Mouse (Mus musculus) kidney, embryonic 14.5 days (tissue): ENCODE results near the gene Ecpas. TPM values are rescaled to one million over a fixed set of nuclear protein-coding genes. Genes with fewer than 3 reads are reported as not detected.

Experiments
- ATAC-seq: fragments of 200-750 bp; cut with Nextera tagmentation; 2 replicates; pipeline ENCODE4 v1.8.0; 2017; ENCODE audit warnings: moderate number of reproducible peaks, mild to moderate bottlenecking, moderate TSS enrichment, moderate library complexity; ENCODE audit not compliant: low FRiP score, low TSS enrichment
- H3K27ac ChIP-seq: fragments of 300-500 bp; sonication (generic); 2 replicates; pipeline ENCODE4 v1.5.1; 2014; ENCODE audit warnings: low read depth, mild to moderate bottlenecking, low read length, moderate library complexity, mixed read lengths
- H3K27me3 ChIP-seq: fragments of 300-500 bp; sonication (generic); 2 replicates; pipeline ENCODE4 v1.6.1; 2014; ENCODE audit warnings: mild to moderate bottlenecking, low read length; ENCODE audit not compliant: control insufficient read depth, insufficient read depth
- H3K36me3 ChIP-seq: fragments of 300-500 bp; sonication (generic); 2 replicates; pipeline ENCODE4 v1.6.1; 2014; ENCODE audit warnings: low read length, mixed read lengths; ENCODE audit not compliant: control insufficient read depth, insufficient read depth
- H3K4me1 ChIP-seq: fragments of 300-500 bp; sonication (generic); 2 replicates; pipeline ENCODE4 v1.6.1; 2014; ENCODE audit warnings: low read length, mixed read lengths; ENCODE audit not compliant: control insufficient read depth, insufficient read depth
- H3K4me2 ChIP-seq: fragments of 300-500 bp; sonication (generic); replicated peaks from 2 replicates; pipeline ENCODE4 v1.6.1; 2014; ENCODE audit warnings: low read depth, mild to moderate bottlenecking, low read length
- H3K4me3 ChIP-seq: fragments of 300-500 bp; sonication (generic); 2 replicates; pipeline ENCODE4 v1.5.1; 2014; ENCODE audit warnings: mild to moderate bottlenecking, low read length
- H3K9ac ChIP-seq: fragments of 300-500 bp; sonication (generic); 2 replicates; pipeline ENCODE4 v1.6.1; 2014; ENCODE audit warnings: low read depth, mild to moderate bottlenecking, low read length, moderate library complexity
- H3K9me3 ChIP-seq: fragments of 300-500 bp; sonication (generic); 2 replicates; pipeline ENCODE4 v1.6.1; 2016; ENCODE audit warnings: low read length; ENCODE audit not compliant: control insufficient read depth
- WGBS: fragments of 180-500 bp; shearing (Covaris S2); extraction: QIAGEN DNeasy Blood & Tissue Kit; methylation state at CpG from one replicate; pipeline ENCODE4 v1.1.7; 2014; 5-methylcytosine and 5-hydroxymethylcytosine counted together
- polyA plus RNA-seq: library from polyadenylated mRNA; unstranded; fragments of >200 nt; fragmentation: Nextera tagmentation; extraction: Ambion mirVana; gene quantifications from 2 replicates; pipeline ENCODE4 v1.2.1, GENCODE M21; 2014

Ecpas gene
- polyA plus RNA-seq, 1 experiment from 2014 or later: 51.2 TPM

DNA sequence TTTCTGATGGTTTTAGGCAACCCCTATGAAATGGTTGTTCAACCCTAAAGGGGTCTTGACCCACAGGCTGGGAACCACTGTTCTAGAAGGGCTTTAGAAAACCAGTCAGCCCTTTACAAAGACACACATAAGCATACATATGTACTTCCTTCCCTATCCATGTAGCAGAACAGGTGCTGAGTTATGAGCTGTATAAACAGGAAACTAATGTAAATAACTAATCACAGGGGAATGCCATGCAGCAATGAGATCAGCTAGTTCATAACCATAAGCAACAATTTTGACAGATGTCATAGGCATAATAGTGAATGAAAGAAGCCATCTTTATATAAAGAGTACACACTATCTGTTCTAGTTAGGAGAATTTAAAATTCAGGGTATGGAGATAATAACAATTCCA lies 29.1 kb upstream of the Ecpas start:
- no peak overlapping the region for H3K4me3 ChIP-seq
- ATAC-seq: no peak
- no peaks in the 10 kb centered on the region for H3K9me3 ChIP-seq
- peaks cover 5% of the 10 kb centered on the region; the same call in 1 of the 2 replicates for H3K4me1 ChIP-seq
- H3K27ac ChIP-seq: no peak overlapping the region
- 0 out of 2 replicates have a peak, but pooled peaks cover 2% of the 10 kb centered on the region for H3K27me3 ChIP-seq
- no peak overlapping the region for H3K9ac ChIP-seq
- H3K36me3 ChIP-seq: no peaks in the 10 kb centered on the region
- no peak overlapping the region for H3K4me2 ChIP-seq

DNA sequence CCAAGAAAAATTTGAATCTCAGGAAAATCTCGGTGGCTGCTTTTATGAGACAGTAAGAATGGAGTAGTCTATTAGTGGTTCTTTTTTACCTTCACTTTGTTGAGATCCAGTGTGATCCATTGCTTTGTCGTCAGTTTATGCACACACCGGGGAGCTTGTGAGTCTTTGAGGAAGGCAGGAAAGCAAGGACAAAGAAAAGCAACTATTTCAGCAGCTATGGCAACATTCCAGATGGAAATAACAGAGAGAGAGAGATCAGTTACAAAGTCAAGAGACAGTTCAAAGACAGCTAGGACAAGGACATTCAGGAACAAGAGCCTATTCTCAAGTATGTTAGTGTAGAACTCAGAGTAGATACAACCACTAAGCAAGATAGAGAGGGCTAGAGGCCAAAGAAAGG lies 23.3 kb upstream of the Ecpas start:
- no peaks in the 10 kb centered on the region for H3K36me3 ChIP-seq
- no peak overlapping the region for H3K4me2 ChIP-seq
- no peaks in the 10 kb centered on the region for H3K27me3 ChIP-seq
- H3K4me3 ChIP-seq: no peak overlapping the region
- no peak overlapping the region for H3K27ac ChIP-seq
- H3K9me3 ChIP-seq: no peaks in the 10 kb centered on the region
- no peaks in the 10 kb centered on the region for H3K4me1 ChIP-seq
- no peak for ATAC-seq
- no peak overlapping the region for H3K9ac ChIP-seq
- WGBS: 68% methylated on average over 3 of the region's 3 CpGs

DNA sequence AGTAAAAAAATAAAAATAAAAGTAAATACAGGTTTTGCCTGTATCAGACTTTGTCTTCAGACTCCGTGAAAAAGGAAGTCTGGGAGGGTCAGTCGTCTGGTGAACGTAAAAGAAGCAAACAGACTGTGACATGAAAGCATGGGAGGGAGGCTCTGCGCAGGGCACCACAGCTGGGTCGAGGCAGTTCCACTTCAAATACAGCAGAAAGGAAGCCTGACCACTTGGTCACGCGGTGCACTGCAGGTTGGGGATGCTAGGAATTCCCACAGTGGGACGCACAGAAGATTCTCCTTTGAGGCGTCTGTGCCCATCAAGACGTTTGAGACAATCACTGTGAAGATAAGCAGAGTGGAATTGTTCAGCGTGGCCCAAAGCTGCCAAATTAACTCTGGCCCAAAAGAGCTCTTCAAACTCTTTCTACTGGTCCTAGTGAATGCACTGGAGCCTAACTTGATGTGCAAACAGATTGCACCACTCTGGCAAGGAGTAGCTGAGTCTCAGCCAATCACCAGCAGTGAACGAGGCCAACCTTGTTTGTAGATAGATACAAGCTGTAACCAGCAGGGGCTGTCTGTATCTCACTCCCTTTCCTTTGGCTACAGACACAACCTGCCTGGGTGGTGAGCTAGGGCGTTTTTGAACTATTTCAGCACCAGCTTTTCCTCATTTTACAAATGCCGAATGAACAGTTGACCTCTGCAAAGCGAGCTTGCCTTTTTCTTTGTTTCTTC lies 22.4 kb upstream of the Ecpas start:
- H3K36me3 ChIP-seq: no peaks in the 10 kb centered on the region
- H3K27me3 ChIP-seq: no peaks in the 10 kb centered on the region
- H3K9me3 ChIP-seq: no peaks in the 10 kb centered on the region
- no peak overlapping the region for H3K4me3 ChIP-seq
- H3K4me2 ChIP-seq: no peak overlapping the region
- 36% methylated on average over 15 of the region's 15 CpGs for WGBS
- no peak overlapping the region for H3K9ac ChIP-seq
- peak; percentile 81; the same call in 1 of the 2 replicates for ATAC-seq
- H3K4me1 ChIP-seq: no peaks in the 10 kb centered on the region
- H3K27ac ChIP-seq: no peak overlapping the region

DNA sequence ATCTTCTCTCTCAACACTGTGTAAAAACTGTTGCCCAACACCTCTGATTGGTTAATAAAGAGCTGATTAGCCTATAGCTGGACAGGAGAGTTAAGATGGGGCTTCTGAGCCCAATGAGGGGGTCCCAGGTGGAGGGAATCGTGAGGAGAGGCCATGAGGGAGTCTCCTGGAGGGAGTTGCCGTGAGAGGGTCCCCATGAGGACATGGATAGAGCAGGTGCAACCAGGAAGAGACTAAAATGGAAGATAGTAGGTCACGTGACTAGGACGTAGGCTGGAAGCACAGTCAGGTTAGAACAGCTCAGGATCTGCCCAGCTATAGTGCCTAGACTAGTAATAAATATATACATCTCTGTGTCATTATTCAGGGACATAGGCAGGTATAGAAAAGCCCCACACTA lies 21.8 kb upstream of the Ecpas start:
- Histone ChIP-seq H3K9me3 (no peaks in the 10 kb centered on the region), H3K4me3 (no peak overlapping the region), H3K4me2 (no peak overlapping the region), H3K9ac (no peak overlapping the region), H3K27me3 (no peaks in the 10 kb centered on the region), H3K27ac (no peak overlapping the region), H3K4me1 (no peaks in the 10 kb centered on the region), H3K36me3 (no peaks in the 10 kb centered on the region)
- no peak for ATAC-seq
- WGBS: 85% methylated on average over 4 of the region's 4 CpGs

DNA sequence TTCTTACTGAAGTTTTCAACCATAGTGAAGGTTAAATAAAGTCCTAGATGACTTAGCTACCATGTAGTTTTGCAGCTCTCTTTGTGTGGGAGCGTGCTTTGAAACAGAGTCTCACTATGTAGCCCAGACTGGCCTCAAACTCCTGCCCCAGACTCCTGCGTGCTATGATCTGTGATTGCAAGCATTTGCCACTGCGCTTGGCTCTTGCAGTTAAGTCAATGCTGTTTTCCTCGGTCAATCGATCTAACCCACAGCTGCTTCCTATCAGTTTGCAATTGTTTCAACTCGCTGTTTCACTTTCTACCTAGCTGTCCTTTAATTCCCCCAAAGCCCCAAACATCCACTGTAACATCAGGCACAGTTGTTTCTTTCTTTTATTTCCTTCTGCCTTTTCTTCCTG lies 20.0 kb upstream of the Ecpas start:
- Histone ChIP-seq H3K9me3 (no peaks in the 10 kb centered on the region), H3K27ac (no peak overlapping the region), H3K4me2 (no peak overlapping the region), H3K9ac (no peak overlapping the region), H3K27me3 (no peaks in the 10 kb centered on the region), H3K4me1 (no peaks in the 10 kb centered on the region), H3K4me3 (no peak overlapping the region), H3K36me3 (no peaks in the 10 kb centered on the region)
- no peak for ATAC-seq
- WGBS: 79% methylated on average over 6 of the region's 6 CpGs

DNA sequence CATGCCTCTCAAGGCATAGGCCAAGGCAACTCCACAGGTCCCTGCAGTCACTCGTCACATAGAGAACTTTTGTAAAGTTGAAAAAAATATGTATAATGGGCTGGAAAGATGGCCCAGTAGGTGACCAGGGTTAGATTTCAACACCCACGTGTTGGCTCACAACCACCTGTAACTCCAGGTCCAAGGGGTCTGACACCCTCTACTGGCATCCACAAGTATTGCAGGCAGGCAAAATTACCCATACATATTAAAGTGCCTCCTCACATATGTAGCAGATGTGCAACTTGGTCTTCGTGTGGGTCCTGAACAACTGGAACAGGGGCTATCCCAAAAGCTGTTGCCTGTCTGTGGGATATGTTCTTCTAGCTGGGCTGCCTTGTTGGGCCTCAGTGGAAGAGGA lies 15.1 kb upstream of the Ecpas start:
- no peak overlapping the region for H3K27ac ChIP-seq
- no peak overlapping the region for H3K9ac ChIP-seq
- H3K9me3 ChIP-seq: peaks cover 3% of the 10 kb centered on the region; the same call in 1 of the 2 replicates
- H3K4me1 ChIP-seq: no peaks in the 10 kb centered on the region
- ATAC-seq: no peak
- no peaks in the 10 kb centered on the region for H3K27me3 ChIP-seq
- no peak overlapping the region for H3K4me3 ChIP-seq
- no peaks in the 10 kb centered on the region for H3K36me3 ChIP-seq
- WGBS: 64% methylated on average over 3 of the region's 3 CpGs
- no peak overlapping the region for H3K4me2 ChIP-seq

DNA sequence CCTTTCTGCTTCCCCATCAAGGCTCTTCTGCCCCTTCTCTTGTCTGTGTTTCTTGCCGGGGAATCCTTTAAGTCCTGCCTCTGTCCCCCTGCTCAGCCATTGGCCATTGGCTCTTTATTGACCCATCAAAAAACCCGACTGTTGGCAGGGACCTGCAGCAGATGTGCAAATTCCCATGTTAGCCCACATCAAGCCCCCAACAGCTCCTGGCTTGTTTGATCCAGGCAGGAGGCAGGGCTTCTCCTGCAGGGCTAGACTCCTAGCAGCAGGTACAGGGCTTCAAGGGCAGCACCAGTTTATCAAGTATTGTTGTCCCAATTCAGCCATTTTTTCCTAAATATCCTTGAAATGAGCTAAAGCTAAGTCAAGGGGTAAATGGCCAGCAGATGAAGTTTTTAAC lies 13.6 kb upstream of the Ecpas start:
- H3K4me2 ChIP-seq: no peak overlapping the region
- H3K27me3 ChIP-seq: no peaks in the 10 kb centered on the region
- H3K4me1 ChIP-seq: no peaks in the 10 kb centered on the region
- H3K9ac ChIP-seq: no peak overlapping the region
- no peaks in the 10 kb centered on the region for H3K36me3 ChIP-seq
- no peak overlapping the region for H3K27ac ChIP-seq
- no peak overlapping the region for H3K4me3 ChIP-seq
- WGBS: 12% methylated on average over 2 of the region's 2 CpGs
- H3K9me3 ChIP-seq: peaks cover 3% of the 10 kb centered on the region; the same call in 1 of the 2 replicates
- ATAC-seq: no peak

DNA sequence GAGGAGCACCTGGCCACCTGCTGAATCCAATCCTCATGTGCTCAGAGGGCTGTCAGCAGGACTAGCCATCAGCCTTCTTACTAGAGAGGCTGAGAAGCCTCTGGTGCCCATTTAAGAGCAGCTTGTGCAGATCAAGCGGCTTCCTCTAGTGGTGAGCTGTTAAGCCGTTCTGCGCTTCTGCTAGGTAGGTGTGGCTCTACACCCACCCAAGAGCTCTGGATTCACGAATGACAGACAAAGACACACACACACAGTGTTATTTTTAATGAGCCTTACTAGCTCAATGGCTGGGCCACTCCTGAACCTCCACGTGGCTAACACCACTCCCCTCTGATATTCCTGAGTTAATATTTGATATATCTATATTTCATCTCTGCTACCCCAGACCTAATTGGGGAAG lies 13.1 kb upstream of the Ecpas start:
- WGBS: 32% methylated on average over 5 of the region's 5 CpGs
- Histone ChIP-seq H3K9ac (no peak overlapping the region), H3K36me3 (no peaks in the 10 kb centered on the region), H3K4me2 (no peak overlapping the region), H3K4me1 (no peaks in the 10 kb centered on the region), H3K27me3 (no peaks in the 10 kb centered on the region), H3K4me3 (no peak overlapping the region), H3K27ac (no peak overlapping the region), H3K9me3 (peaks cover 3% of the 10 kb centered on the region; the same call in 1 of the 2 replicates)
- ATAC-seq: no peak

DNA sequence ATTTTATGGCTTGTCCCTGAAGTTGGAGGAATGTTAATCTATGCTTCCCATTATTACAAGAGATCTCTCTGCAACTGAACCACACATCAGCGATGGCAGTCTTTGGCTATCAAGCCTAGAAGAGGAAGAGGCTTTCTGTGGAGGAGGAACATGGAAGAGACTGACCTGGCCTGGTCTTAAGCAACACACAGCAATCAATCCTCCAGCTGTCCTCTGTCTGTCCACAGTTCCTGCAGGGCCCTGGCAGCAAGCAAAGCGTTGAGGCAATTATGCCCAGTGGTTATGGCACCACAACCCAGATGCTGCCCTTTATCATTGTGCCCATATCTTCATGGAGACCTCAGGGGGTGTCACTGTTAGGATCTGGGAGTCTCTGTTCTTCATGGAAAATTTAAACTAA lies 11.4 kb upstream of the Ecpas start:
- WGBS: 76% methylated on average over 2 of the region's 2 CpGs
- H3K4me2 ChIP-seq: no peak overlapping the region
- H3K4me1 ChIP-seq: no peaks in the 10 kb centered on the region
- no peaks in the 10 kb centered on the region for H3K27me3 ChIP-seq
- H3K4me3 ChIP-seq: no peak overlapping the region
- ATAC-seq: no peak
- H3K27ac ChIP-seq: no peak overlapping the region
- H3K36me3 ChIP-seq: no peaks in the 10 kb centered on the region
- peaks cover 3% of the 10 kb centered on the region; the same call in 1 of the 2 replicates for H3K9me3 ChIP-seq
- no peak overlapping the region for H3K9ac ChIP-seq
